24 mouse cellular contexts compared by ENCODE assay signal in the genomic region with DNA sequence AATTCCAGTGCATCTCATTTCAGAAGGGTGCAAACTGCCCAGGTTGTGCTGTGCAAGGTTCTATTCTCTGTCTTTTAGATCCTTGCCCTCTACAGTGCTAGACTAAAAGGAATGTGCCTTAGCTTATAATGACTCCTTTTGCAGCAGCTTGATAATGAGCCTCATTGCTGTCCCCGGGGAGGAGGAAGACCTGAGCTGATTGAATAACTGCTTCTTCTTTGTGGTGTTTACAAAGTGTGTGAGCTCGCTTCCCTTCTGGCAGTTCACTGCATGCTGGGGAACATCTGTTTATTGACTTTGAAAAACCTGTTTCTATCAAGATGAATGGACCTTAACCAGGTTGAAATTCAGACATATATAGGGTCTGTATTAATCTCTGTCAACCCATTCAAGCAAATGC.
DNase-seq lines count a peak whose midpoint lies in the region; ATAC-seq lines count a peak whose summit lies in the region.
"Had no signal": no experiment of that assay in that cellular context is flagged by ENCODE, and none has a peak within 500 bp of the region (broad histone marks: within the 10 kb centered on the region; RNA-seq: fewer than 3 reads in every experiment).

No protein-coding gene starts in this region.

- H3K27me3 ChIP-seq in forebrain, embryonic 12.5 days: no peaks in the 10 kb centered on the region
- no peaks in the 10 kb centered on the region for H3K27me3 ChIP-seq in forebrain, embryonic 16.5 days (replicated peaks; ENCODE audit: control insufficient read depth, insufficient read depth, low read length)
- H3K27me3 ChIP-seq in midbrain, embryonic 13.5 days: no peaks in the 10 kb centered on the region
- no peaks in the 10 kb centered on the region for H3K27me3 ChIP-seq in midbrain, embryonic 15.5 days (replicated peaks)
- no peaks in the 10 kb centered on the region for H3K27me3 ChIP-seq in midbrain, embryonic 14.5 days (ENCODE audit: control insufficient read depth, insufficient read depth, low read length)
- H3K27me3 ChIP-seq: heart, embryonic 15.5 days; kidney, embryonic 15.5 days had no signal

- WGBS in forebrain, embryonic 12.5 days: 4% methylated on average over 2 of the region's 2 CpGs
- 11% methylated on average over 2 of the region's 2 CpGs for WGBS in forebrain, embryonic 16.5 days
- 10% methylated on average over 2 of the region's 2 CpGs for WGBS in midbrain, embryonic 13.5 days
- WGBS in midbrain, embryonic 15.5 days: 19% methylated on average over 2 of the region's 2 CpGs
- WGBS in midbrain, embryonic 14.5 days: 26% methylated on average over 2 of the region's 2 CpGs

- no peak overlapping the region for H3K4me2 ChIP-seq in forebrain, embryonic 12.5 days
- no peak overlapping the region for H3K4me2 ChIP-seq in forebrain, embryonic 16.5 days (ENCODE audit: low read length)
- no peak overlapping the region for H3K4me2 ChIP-seq in midbrain, embryonic 13.5 days (replicated peaks)
- H3K4me2 ChIP-seq in midbrain, embryonic 15.5 days: no peak overlapping the region
- H3K4me2 ChIP-seq in midbrain, embryonic 14.5 days (ENCODE audit: low read length): no peak overlapping the region
- H3K4me2 ChIP-seq: heart, embryonic 15.5 days; kidney, embryonic 15.5 days had no signal

- no peak overlapping the region for H3K4me3 ChIP-seq in forebrain, embryonic 12.5 days (replicated peaks)
- H3K4me3 ChIP-seq in forebrain, embryonic 16.5 days (replicated peaks; ENCODE audit: low read length): no peak overlapping the region
- H3K4me3 ChIP-seq in midbrain, embryonic 13.5 days (replicated peaks): no peak overlapping the region
- no peak overlapping the region for H3K4me3 ChIP-seq in midbrain, embryonic 15.5 days
- H3K4me3 ChIP-seq in midbrain, embryonic 14.5 days (replicated peaks; ENCODE audit: low read depth, low read length): no peak overlapping the region
- H3K4me3 ChIP-seq: heart, adult 2 months; heart, embryonic 15.5 days; kidney, embryonic 15.5 days; left cerebral cortex, adult 2 months; limb, embryonic 10.5 days; myocyte had no signal

- no peaks in the 10 kb centered on the region for H3K36me3 ChIP-seq in forebrain, embryonic 12.5 days (replicated peaks)
- H3K36me3 ChIP-seq in forebrain, embryonic 16.5 days (ENCODE audit: control insufficient read depth, insufficient read depth): no peaks in the 10 kb centered on the region
- H3K36me3 ChIP-seq in midbrain, embryonic 13.5 days: no peaks in the 10 kb centered on the region
- no peaks in the 10 kb centered on the region for H3K36me3 ChIP-seq in midbrain, embryonic 15.5 days (replicated peaks)
- no peaks in the 10 kb centered on the region for H3K36me3 ChIP-seq in midbrain, embryonic 14.5 days (ENCODE audit: control insufficient read depth, insufficient read depth, low read length)

- peak; percentile 22 for DNase-seq in embryo, embryonic 9.5 days (ENCODE audit: extremely low spot score)
- DNase-seq in midbrain, embryonic 14.5 days: peak; percentile 57
- no peak for DNase-seq in Muller cell, postnatal 12 days (ENCODE audit: inconsistent ontology term)
- DNase-seq: adrenal gland, adult 8-10 months; cerebellum, postnatal 10 days; gastrocnemius, postnatal 14 days; heart, adult 2 months; heart, postnatal 4 days; kidney, postnatal 4 days; layer of hippocampus, adult 9-11 months; liver, postnatal 0 days; lung, postnatal 10 days; thymus, postnatal 14 days had no signal

- H3K27ac ChIP-seq in forebrain, embryonic 12.5 days: peak overlapping the region; percentile 59
- H3K27ac ChIP-seq in forebrain, embryonic 16.5 days (ENCODE audit: low read length): no peak overlapping the region
- H3K27ac ChIP-seq in midbrain, embryonic 13.5 days: peak overlapping the region; percentile 25; the same call in 1 of the 2 replicates
- H3K27ac ChIP-seq in midbrain, embryonic 15.5 days: no peak overlapping the region
- no peak overlapping the region for H3K27ac ChIP-seq in midbrain, embryonic 14.5 days (replicated peaks; ENCODE audit: low read depth, low read length)
- H3K27ac ChIP-seq: heart, adult 2 months; heart, embryonic 15.5 days; kidney, embryonic 15.5 days; left cerebral cortex, adult 2 months; limb, embryonic 10.5 days had no signal

- H3K9me3 ChIP-seq in forebrain, embryonic 12.5 days: no peaks in the 10 kb centered on the region
- no peaks in the 10 kb centered on the region for H3K9me3 ChIP-seq in forebrain, embryonic 16.5 days (ENCODE audit: control insufficient read depth, low read length)
- H3K9me3 ChIP-seq in midbrain, embryonic 13.5 days: peaks cover 3% of the 10 kb centered on the region; the same call in 1 of the 2 replicates
- no peaks in the 10 kb centered on the region for H3K9me3 ChIP-seq in midbrain, embryonic 15.5 days
- no peaks in the 10 kb centered on the region for H3K9me3 ChIP-seq in midbrain, embryonic 14.5 days (ENCODE audit: control insufficient read depth, low read length)
- H3K9me3 ChIP-seq: heart, embryonic 15.5 days; kidney, embryonic 15.5 days; limb, embryonic 10.5 days had no signal

- H3K4me1 ChIP-seq in forebrain, embryonic 12.5 days: peaks cover 25% of the 10 kb centered on the region
- no peaks in the 10 kb centered on the region; the same call in none of the 2 replicates for H3K4me1 ChIP-seq in forebrain, embryonic 16.5 days (replicated peaks; ENCODE audit: control insufficient read depth, insufficient read depth, low read length)
- peaks cover 25% of the 10 kb centered on the region for H3K4me1 ChIP-seq in midbrain, embryonic 13.5 days (replicated peaks)
- peaks cover 18% of the 10 kb centered on the region; the same call in 1 of the 2 replicates for H3K4me1 ChIP-seq in midbrain, embryonic 15.5 days
- H3K4me1 ChIP-seq in midbrain, embryonic 14.5 days (ENCODE audit: control insufficient read depth, insufficient read depth, low read length): peaks cover 10% of the 10 kb centered on the region; the same call in 1 of the 2 replicates
- H3K4me1 ChIP-seq: heart, embryonic 15.5 days; kidney, embryonic 15.5 days had no signal

- 0 out of 2 replicates have a peak, but pooled peaks have one; percentile 20 for ATAC-seq in forebrain, embryonic 12.5 days (ENCODE audit: low FRiP score)
- ATAC-seq in forebrain, embryonic 16.5 days: no peak
- no peak for ATAC-seq in midbrain, embryonic 13.5 days
- no peak for ATAC-seq in midbrain, embryonic 15.5 days (replicated peaks)
- no peak for ATAC-seq in midbrain, embryonic 14.5 days (ENCODE audit: low FRiP score, low TSS enrichment)
- ATAC-seq in erythroblast, adult 5-6 weeks (replicated peaks; ENCODE audit: low FRiP score, poor library complexity, severe bottlenecking): no peak
- ATAC-seq: intestine, postnatal 0 days; liver, postnatal 0 days had no signal

- H3K9ac ChIP-seq in forebrain, embryonic 12.5 days: no peak overlapping the region
- H3K9ac ChIP-seq in forebrain, embryonic 16.5 days (replicated peaks; ENCODE audit: low read depth, low read length): no peak overlapping the region
- no peak overlapping the region for H3K9ac ChIP-seq in midbrain, embryonic 13.5 days (replicated peaks)
- no peak overlapping the region for H3K9ac ChIP-seq in midbrain, embryonic 15.5 days
- no peak overlapping the region for H3K9ac ChIP-seq in midbrain, embryonic 14.5 days (replicated peaks; ENCODE audit: low read length)
- H3K9ac ChIP-seq: heart, embryonic 15.5 days; kidney, embryonic 15.5 days; liver, postnatal 0 days had no signal

Comparison
In these comparisons a context has a peak if more than half of its experiments do, and no peak if none do; other contexts are left out.
1. H3K27ac ChIP-seq: peak in forebrain, embryonic 12.5 days (single experiment) and midbrain, embryonic 13.5 days (single experiment); none in forebrain, embryonic 16.5 days (single experiment), midbrain, embryonic 15.5 days (single experiment) and midbrain, embryonic 14.5 days (single experiment).